Mouse (Mus musculus) intestine, postnatal 0 days (tissue): Measurements from ENCODE around the gene Tbc1d17. TPM values are rescaled to one million over a fixed set of nuclear protein-coding genes. Genes with fewer than 3 reads are reported as not detected.

ENCODE experiments used
- ATAC-seq: fragments of 200-750 bp; cut with Nextera tagmentation; 2 replicates; pipeline ENCODE4 v1.8.0; 2017; ENCODE audit warnings: mild to moderate bottlenecking, moderate TSS enrichment, moderate library complexity
- H3K27ac ChIP-seq: fragments of 300-500 bp; sonication (generic); 2 replicates; pipeline ENCODE4 v1.5.1; 2014; ENCODE audit warnings: mild to moderate bottlenecking, low read depth, low read length, moderate library complexity
- H3K27me3 ChIP-seq: fragments of 300-500 bp; sonication (generic); replicated peaks from 2 replicates; pipeline ENCODE4 v1.6.1; 2014; ENCODE audit warnings: low read length, mixed read lengths; ENCODE audit not compliant: control insufficient read depth, insufficient read depth
- H3K36me3 ChIP-seq: fragments of 300-500 bp; sonication (generic); 2 replicates; pipeline ENCODE4 v1.6.1; 2014; ENCODE audit warnings: mild to moderate bottlenecking, moderate library complexity; ENCODE audit not compliant: control insufficient read depth, insufficient read depth
- H3K4me1 ChIP-seq: fragments of 300-500 bp; sonication (generic); replicated peaks from 2 replicates; pipeline ENCODE4 v1.6.1; 2014; ENCODE audit warnings: antibody characterized with exemption, low read length, mixed read lengths; ENCODE audit not compliant: control insufficient read depth, insufficient read depth
- H3K4me2 ChIP-seq: fragments of 300-500 bp; sonication (generic); replicated peaks from 2 replicates; pipeline ENCODE4 v1.6.1; 2014; ENCODE audit warnings: low read depth, mild to moderate bottlenecking, moderate library complexity
- H3K4me3 ChIP-seq: fragments of 300-500 bp; sonication (generic); 2 replicates; pipeline ENCODE4 v1.5.1; 2014; ENCODE audit warnings: low read depth, low read length
- H3K9ac ChIP-seq: fragments of 300-500 bp; sonication (generic); 2 replicates; pipeline ENCODE4 v1.6.1; 2014; ENCODE audit warnings: mild to moderate bottlenecking, low read depth, low read length
- H3K9me3 ChIP-seq: fragments of 300-500 bp; sonication (generic); 2 replicates; pipeline ENCODE4 v1.6.1; 2016; ENCODE audit warnings: mixed run types; ENCODE audit not compliant: control insufficient read depth
- CTCF ChIP-seq: sonication (generic); IDR thresholded peaks from 2 replicates; pipeline ENCODE4 v1.5.1; 2016; ENCODE audit warnings: low read depth, mild to moderate bottlenecking, control low read depth, antibody characterized with exemption, moderate library complexity
- WGBS: fragments of 180-500 bp; shearing (Covaris S2); extraction: QIAGEN DNeasy Blood & Tissue Kit; methylation state at CpG from one replicate; pipeline ENCODE4 v1.1.7; 2014; 5-methylcytosine and 5-hydroxymethylcytosine counted together
- polyA plus RNA-seq: library from polyadenylated mRNA; unstranded; fragments of >200 nt; fragmentation: Nextera tagmentation; extraction: Ambion mirVana; gene quantifications from 2 replicates; pipeline ENCODE4 v1.2.1, GENCODE M21; 2015

Tbc1d17 gene
- polyA plus RNA-seq: 47.4 and 48.5 TPM in 2 replicates

GRCm38 (mm10) chr7:44848561-44849415, at the start of gene Tbc1d17, which contains the start of gene Akt1s1:
TSS of gene Tbc1d17 (minus strand) at chr7:44849079.
TSS of gene Akt1s1 (plus strand) at chr7:44848991.
- Histone ChIP-seq H3K9ac (peak within 1 kb of the TSS; percentile 53), H3K27ac (peak within 1 kb of the TSS; percentile 88), H3K4me3 (peak within 1 kb of the TSS; percentile 63), H3K4me2 (peak within 1 kb of the TSS; percentile 67), H3K27me3 (no peaks in the 10 kb centered on the region), H3K9me3 (no peaks in the 10 kb centered on the region), H3K4me1 (peaks cover 3% of the 10 kb centered on the region; the same call in 1 of the 2 replicates), H3K36me3 (peaks cover 38% of the 10 kb centered on the region)
- TF ChIP-seq CTCF: no peak
- peak; percentile 87 for ATAC-seq
- WGBS: under 1% methylated on average over 54 of the region's 54 CpGs

GRCm38 (mm10) chr7:44898607-44899006, 49.7 kb upstream of the Tbc1d17 start:
- H3K36me3 ChIP-seq: peaks cover 23% of the 10 kb centered on the region
- peak; percentile 29; the same call in 1 of the 2 replicates for ATAC-seq
- H3K4me2 ChIP-seq: peak overlapping the region; percentile 51
- no peaks in the 10 kb centered on the region for H3K9me3 ChIP-seq
- no peak overlapping the region for H3K9ac ChIP-seq
- no peak overlapping the region for H3K4me3 ChIP-seq
- WGBS: 27% methylated on average over 19 of the region's 19 CpGs
- no peaks in the 10 kb centered on the region for H3K27me3 ChIP-seq
- no peak overlapping the region for H3K27ac ChIP-seq
- H3K4me1 ChIP-seq: no peaks in the 10 kb centered on the region
- TF ChIP-seq CTCF: peak; percentile 72

- no peaks in the 10 kb centered on the region for H3K4me1 ChIP-seq
- TF ChIP-seq CTCF: no peak
- no peaks in the 10 kb centered on the region for H3K27me3 ChIP-seq
- peak overlapping the region; percentile 49 for H3K4me3 ChIP-seq
- 38% methylated on average over 10 of the region's 10 CpGs for WGBS
- 0 out of 2 replicates have a peak overlapping the region, but pooled peaks have one; percentile 16 for H3K27ac ChIP-seq
- no peak for ATAC-seq
- H3K9me3 ChIP-seq: no peaks in the 10 kb centered on the region
- H3K36me3 ChIP-seq: peaks cover 17% of the 10 kb centered on the region
- H3K4me2 ChIP-seq: peak overlapping the region; percentile 86
- peak overlapping the region; percentile 61 for H3K9ac ChIP-seq
These were observed 47.6 kb upstream of the Tbc1d17 start for GRCm38 (mm10) chr7:44896499-44896898.

- Histone ChIP-seq H3K9ac (peak within 1 kb of the TSS; percentile 61), H3K27ac (peak within 1 kb of the TSS; percentile 16)
- ATAC-seq: peak; percentile 43
These were observed 46.9 kb upstream of the Tbc1d17 start, which contains the start of gene Fuz for GRCm38 (mm10) chr7:44895593-44896434. TSS of gene Fuz (plus strand) at chr7:44896079.

GRCm38 (mm10) chr7:44895206-44895592, 46.3 kb upstream of the Tbc1d17 start:
- Histone ChIP-seq H3K27ac (no peak overlapping the region), H3K9ac (no peak overlapping the region), H3K9me3 (no peaks in the 10 kb centered on the region), H3K4me1 (peaks cover 6% of the 10 kb centered on the region; the same call in 1 of the 2 replicates), H3K27me3 (no peaks in the 10 kb centered on the region), H3K4me2 (peak overlapping the region; percentile 86), H3K36me3 (peaks cover 9% of the 10 kb centered on the region), H3K4me3 (peak overlapping the region; percentile 49)
- ATAC-seq: no peak
- WGBS: 66% methylated on average over 7 of the region's 7 CpGs
- no peak for TF ChIP-seq CTCF

More at GRCm38 (mm10) chr7:44895593-44896434, 46.9 kb upstream of the Tbc1d17 start, which contains the start of gene Fuz:
- Histone ChIP-seq H3K4me3 (peak within 1 kb of the TSS; percentile 49), H3K36me3 (peaks cover 14% of the 10 kb centered on the region), H3K9me3 (no peaks in the 10 kb centered on the region), H3K4me2 (peak within 1 kb of the TSS; percentile 86), H3K27me3 (no peaks in the 10 kb centered on the region), H3K4me1 (0 out of 2 replicates have a peak, but pooled peaks cover under 1% of the 10 kb centered on the region)
- TF ChIP-seq CTCF: peak; percentile 79
- under 1% methylated on average over 34 of the region's 34 CpGs for WGBS
